Mouse (Mus musculus) hindbrain, postnatal 0 days (tissue): ENCODE results near the gene Ahsa1. TPM values are rescaled to one million over a fixed set of nuclear protein-coding genes. Genes with fewer than 3 reads are reported as not detected.

Experiments
- ATAC-seq: fragments of 200-750 bp; cut with Nextera tagmentation; 2 replicates; pipeline ENCODE4 v1.8.0; 2017; ENCODE audit warnings: mild to moderate bottlenecking, moderate TSS enrichment, moderate library complexity
- DNase-seq: peaks from one replicate; pipeline ENCODE4 v3.0.0-alpha.2; 2015; ENCODE audit warnings: low spot score
- H3K27ac ChIP-seq: fragments of 300-500 bp; sonication (generic); 2 replicates; pipeline ENCODE4 v1.5.1; 2014; ENCODE audit warnings: mild to moderate bottlenecking
- H3K27me3 ChIP-seq: fragments of 300-500 bp; sonication (generic); 2 replicates; pipeline ENCODE4 v1.6.1; 2014; ENCODE audit warnings: low read length, mixed read lengths; ENCODE audit not compliant: insufficient read depth
- H3K36me3 ChIP-seq: fragments of 300-500 bp; sonication (generic); 2 replicates; pipeline ENCODE4 v1.6.1; 2014; ENCODE audit warnings: low read length, mixed read lengths; ENCODE audit not compliant: insufficient read depth
- H3K4me1 ChIP-seq: fragments of 300-500 bp; sonication (generic); 2 replicates; pipeline ENCODE4 v1.6.1; 2014; ENCODE audit warnings: antibody characterized with exemption, low read length, mixed read lengths; ENCODE audit not compliant: insufficient read depth
- H3K4me2 ChIP-seq: fragments of 300-500 bp; sonication (generic); 2 replicates; pipeline ENCODE4 v1.6.1; 2014; ENCODE audit warnings: low read depth, mild to moderate bottlenecking, low read length, moderate library complexity, mixed read lengths
- H3K4me3 ChIP-seq: fragments of 300-500 bp; sonication (generic); 2 replicates; pipeline ENCODE4 v1.5.1; 2014; ENCODE audit warnings: low read length
- H3K9ac ChIP-seq: fragments of 300-500 bp; sonication (generic); replicated peaks from 2 replicates; pipeline ENCODE4 v1.6.1; 2014; ENCODE audit warnings: mild to moderate bottlenecking, low read length, moderate library complexity, mixed read lengths
- H3K9me3 ChIP-seq: fragments of 300-500 bp; sonication (generic); 2 replicates; pipeline ENCODE4 v1.6.1; 2016; ENCODE audit warnings: low read length, mixed read lengths
- CTCF ChIP-seq: IDR thresholded peaks from 2 replicates; pipeline ENCODE4 v1.5.1; 2016; ENCODE audit warnings: antibody characterized with exemption, control low read depth, low read depth
- WGBS: fragments of 180-500 bp; shearing (Covaris S2); extraction: QIAGEN DNeasy Blood & Tissue Kit; methylation state at CpG from one replicate; pipeline ENCODE4 v1.1.7; 2014; 5-methylcytosine and 5-hydroxymethylcytosine counted together
- polyA plus RNA-seq: library from polyadenylated mRNA; unstranded; fragments of >200 nt; fragmentation: Nextera tagmentation; extraction: Ambion mirVana; gene quantifications from 2 replicates; pipeline ENCODE4 v1.2.1, GENCODE M21; 2015
- total RNA-seq: library from RNA; depleted of rRNA; stranded (reverse); fragments of >200 nt; gene quantifications from 2 replicates; pipeline ENCODE4 v1.2.3, GENCODE M21; 2014

Ahsa1 gene
- total and polyA plus RNA-seq, 2 experiments from 2014 or later: 102 to 177 TPM

- DNase-seq (no peak), ATAC-seq (no peak)
- H3K27ac ChIP-seq: no peak overlapping the region
- peaks cover 30% of the 10 kb centered on the region for H3K36me3 ChIP-seq
- no peak overlapping the region for H3K4me2 ChIP-seq
- WGBS: 85% methylated on average over 5 of the region's 5 CpGs
- H3K27me3 ChIP-seq: no peaks in the 10 kb centered on the region
- no peak overlapping the region for H3K9ac ChIP-seq
- no peaks in the 10 kb centered on the region for H3K9me3 ChIP-seq
- no peaks in the 10 kb centered on the region for H3K4me1 ChIP-seq
- no peak for TF ChIP-seq CTCF
- H3K4me3 ChIP-seq: no peak overlapping the region
These were observed 29.3 kb upstream of the Ahsa1 start for GRCm38 (mm10) chr12:87236882-87237483.

DNA sequence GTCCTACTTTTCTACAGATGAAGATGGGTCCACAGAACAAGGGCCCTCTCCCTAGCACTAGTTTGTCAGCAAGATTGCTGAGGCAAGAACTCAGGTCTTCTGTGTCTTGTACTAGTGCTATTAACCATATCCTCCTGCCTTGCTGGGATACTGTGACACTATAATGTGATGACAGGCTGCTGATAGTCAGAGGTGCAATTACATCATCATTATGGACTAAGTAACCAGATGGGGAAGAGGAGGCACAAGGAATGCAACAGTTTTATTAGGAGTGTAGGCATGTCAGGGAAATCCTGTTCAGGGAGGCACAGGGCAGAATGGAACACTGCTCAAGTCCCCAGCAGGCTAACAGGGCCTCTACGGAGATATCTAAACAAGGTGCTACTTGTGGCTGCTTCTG, 27.6 kb upstream of the Ahsa1 start, which contains the start of gene Noxred1:
Gene Noxred1 (minus strand): TSS at position 101 of the 400 bp plus-strand sequence.
- Histone ChIP-seq H3K9me3 (no peaks in the 10 kb centered on the region), H3K27me3 (no peaks in the 10 kb centered on the region), H3K4me2 (no peak within 1 kb of the TSS), H3K27ac (no peak within 1 kb of the TSS), H3K36me3 (peaks cover 36% of the 10 kb centered on the region), H3K4me3 (no peak within 1 kb of the TSS), H3K9ac (no peak within 1 kb of the TSS), H3K4me1 (no peaks in the 10 kb centered on the region)
- TF ChIP-seq CTCF: no peak
- ATAC-seq (no peak), DNase-seq (no peak)
- 84% methylated on average over 1 of the region's 1 CpGs for WGBS

GRCm38 (mm10) chr12:87250161-87250560, 16.1 kb upstream of the Ahsa1 start:
- Histone ChIP-seq H3K9me3 (no peaks in the 10 kb centered on the region), H3K36me3 (peaks cover 74% of the 10 kb centered on the region), H3K4me2 (no peak overlapping the region), H3K9ac (no peak overlapping the region), H3K27ac (no peak overlapping the region), H3K4me3 (no peak overlapping the region), H3K27me3 (no peaks in the 10 kb centered on the region), H3K4me1 (no peaks in the 10 kb centered on the region)
- no peak for DNase-seq
- ATAC-seq: no peak
- WGBS: 92% methylated on average over 6 of the region's 6 CpGs
- TF ChIP-seq CTCF: no peak

DNA sequence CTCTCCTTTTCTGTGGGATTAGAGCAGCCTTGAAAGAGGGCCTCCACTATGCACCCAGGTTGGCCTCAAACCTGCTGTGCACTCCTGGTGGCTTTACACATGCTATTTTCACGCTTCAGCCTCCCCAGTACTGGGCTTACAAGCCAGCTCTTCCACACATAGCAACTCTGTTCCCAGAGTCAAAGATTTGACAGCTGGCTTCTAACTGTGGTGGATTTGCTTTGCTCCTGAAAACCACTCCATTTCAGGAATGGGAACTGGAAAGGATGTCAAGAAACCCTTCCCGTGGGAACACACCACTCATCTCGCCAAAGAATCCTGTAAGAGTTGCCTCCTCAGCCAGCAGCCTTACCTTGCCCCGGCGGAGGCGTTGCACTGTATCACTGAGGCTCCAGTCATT, 12.4 kb upstream of the Ahsa1 start:
- WGBS: 93% methylated on average over 6 of the region's 6 CpGs
- no peaks in the 10 kb centered on the region for H3K9me3 ChIP-seq
- no peaks in the 10 kb centered on the region for H3K27me3 ChIP-seq
- ATAC-seq: no peak
- DNase-seq: no peak
- H3K27ac ChIP-seq: no peak overlapping the region
- TF ChIP-seq CTCF: no peak
- no peak overlapping the region for H3K4me2 ChIP-seq
- H3K9ac ChIP-seq: no peak overlapping the region
- H3K4me3 ChIP-seq: no peak overlapping the region
- H3K4me1 ChIP-seq: no peaks in the 10 kb centered on the region
- H3K36me3 ChIP-seq: peaks cover 86% of the 10 kb centered on the region

- H3K9ac ChIP-seq: no peak overlapping the region
- DNase-seq: no peak
- no peak for ATAC-seq
- 94% methylated on average over 5 of the region's 5 CpGs for WGBS
- peaks cover 76% of the 10 kb centered on the region for H3K36me3 ChIP-seq
- H3K27me3 ChIP-seq: no peaks in the 10 kb centered on the region
- H3K4me2 ChIP-seq: no peak overlapping the region
- H3K4me3 ChIP-seq: no peak overlapping the region
- H3K9me3 ChIP-seq: no peaks in the 10 kb centered on the region
- TF ChIP-seq CTCF: no peak
- H3K27ac ChIP-seq: no peak overlapping the region
- no peaks in the 10 kb centered on the region for H3K4me1 ChIP-seq
These were observed 9.7 kb upstream of the Ahsa1 start for GRCm38 (mm10) chr12:87256629-87257028.

DNA sequence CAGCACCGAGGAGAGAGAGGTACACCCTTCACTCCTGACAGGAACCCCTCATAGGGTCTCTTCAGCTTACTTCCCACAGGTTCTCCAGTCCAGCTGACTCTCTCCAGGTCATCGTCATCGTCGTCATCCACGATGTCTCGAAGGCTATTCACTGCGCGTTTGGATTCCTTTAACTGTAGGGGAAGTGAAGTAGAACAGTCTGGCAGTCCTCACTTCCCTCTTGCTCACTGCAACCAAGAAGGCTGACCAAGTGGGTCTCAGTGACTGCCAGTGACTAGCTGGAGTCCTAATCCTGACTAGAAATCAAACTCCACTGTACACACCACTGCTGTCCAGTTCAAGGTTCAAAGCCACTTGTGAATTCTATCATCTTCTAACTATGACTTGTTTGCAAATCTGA, 5.7 kb upstream of the Ahsa1 start:
- Histone ChIP-seq H3K9ac (no peak overlapping the region), H3K9me3 (no peaks in the 10 kb centered on the region), H3K4me3 (no peak overlapping the region), H3K27me3 (no peaks in the 10 kb centered on the region), H3K27ac (no peak overlapping the region), H3K4me1 (no peaks in the 10 kb centered on the region), H3K4me2 (no peak overlapping the region), H3K36me3 (peaks cover 47% of the 10 kb centered on the region)
- DNase-seq (no peak), ATAC-seq (no peak)
- whole genome bisulfite sequencing: 91% methylated on average over 8 of the region's 8 CpGs
- TF ChIP-seq CTCF: no peak

GRCm38 (mm10) chr12:87265444-87265843, 835 bp upstream of the Ahsa1 start:
- Histone ChIP-seq H3K9me3 (no peaks in the 10 kb centered on the region), H3K4me3 (peak overlapping the region; percentile 84), H3K4me2 (peak overlapping the region; percentile 84), H3K27ac (peak overlapping the region; percentile 91), H3K36me3 (peaks cover 22% of the 10 kb centered on the region), H3K9ac (peak overlapping the region; percentile 86), H3K4me1 (no peaks in the 10 kb centered on the region; the same call in 1 of the 2 replicates), H3K27me3 (no peaks in the 10 kb centered on the region)
- WGBS: 25% methylated on average over 11 of the region's 11 CpGs
- no peak for DNase-seq
- no peak for TF ChIP-seq CTCF
- ATAC-seq: no peak
